Mouse (Mus musculus): ENCODE data around the gene Mrm2.

Mrm2 gene

DNA sequence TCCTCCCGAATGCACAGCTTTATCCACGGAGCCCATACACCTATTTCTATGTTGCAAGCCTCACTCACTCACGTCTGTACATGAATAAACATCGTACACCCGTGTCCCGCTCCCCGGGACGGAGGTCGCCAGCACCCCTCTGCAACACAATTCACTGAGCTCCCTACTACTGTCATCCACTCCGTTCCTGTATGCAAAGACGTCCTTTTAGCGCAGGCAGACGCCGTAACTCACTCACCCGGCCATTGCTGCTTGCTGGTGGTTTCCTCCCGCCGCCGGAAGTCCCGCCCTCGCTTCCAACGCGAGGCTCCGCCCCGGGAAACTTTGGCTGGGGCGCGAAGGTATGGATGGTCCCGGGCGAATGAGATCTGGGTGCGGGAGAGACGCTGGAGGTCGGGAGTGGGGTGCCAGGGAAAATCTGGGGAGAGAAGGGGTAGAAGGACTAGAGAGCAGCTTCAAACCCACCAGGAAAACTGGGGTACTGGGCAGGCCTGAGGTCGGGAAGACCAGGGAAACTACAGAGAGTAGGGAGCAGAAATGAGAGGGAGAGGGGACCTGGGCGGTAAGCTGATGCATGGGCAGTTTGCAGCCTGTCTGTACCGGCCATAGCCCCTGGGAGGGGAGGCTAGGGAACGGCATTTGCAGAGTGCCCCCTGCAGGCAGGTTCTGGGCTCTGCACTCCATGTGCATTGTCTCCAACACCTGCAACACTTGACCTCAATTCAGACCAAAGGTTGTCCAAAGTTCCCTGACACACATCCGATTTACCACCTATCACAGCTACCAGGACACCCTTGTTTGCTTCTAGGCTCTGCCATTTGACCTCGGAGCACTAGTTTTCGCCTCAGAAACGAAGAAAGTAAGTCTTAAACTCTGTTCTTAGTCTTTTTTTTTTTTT lies at the start of gene Mrm2:
TSS of gene Mrm2 (minus strand) at position 284 of the 898 bp plus-strand sequence.
- TF ChIP-seq GATA4 (IDR thresholded peaks at IDR 0.05; ENCODE audit: insufficient replicate concordance, low read length): no peak

DNA sequence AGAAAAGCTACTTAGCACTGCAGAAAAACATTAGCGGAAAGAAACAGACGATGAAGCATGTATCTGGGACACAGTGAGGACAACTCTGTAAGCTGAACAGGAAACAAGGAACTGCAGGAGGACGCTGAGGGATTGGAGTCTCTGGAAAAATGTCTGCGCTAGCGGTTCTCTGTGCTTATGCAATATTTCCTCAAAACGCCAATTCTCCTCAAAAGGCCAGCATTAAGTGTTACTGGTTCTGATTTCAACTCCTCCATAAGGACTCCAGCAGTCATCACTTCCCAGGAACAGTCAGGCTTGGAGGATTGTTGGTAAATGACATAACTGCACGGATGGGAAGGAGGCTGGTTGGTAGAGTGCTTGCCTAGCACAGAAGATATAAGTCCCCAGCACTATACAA lies 49.5 kb upstream of the Mrm2 start:
- TF ChIP-seq GATA4 (IDR thresholded peaks at IDR 0.05; ENCODE audit: insufficient replicate concordance, low read length): no peak

DNA sequence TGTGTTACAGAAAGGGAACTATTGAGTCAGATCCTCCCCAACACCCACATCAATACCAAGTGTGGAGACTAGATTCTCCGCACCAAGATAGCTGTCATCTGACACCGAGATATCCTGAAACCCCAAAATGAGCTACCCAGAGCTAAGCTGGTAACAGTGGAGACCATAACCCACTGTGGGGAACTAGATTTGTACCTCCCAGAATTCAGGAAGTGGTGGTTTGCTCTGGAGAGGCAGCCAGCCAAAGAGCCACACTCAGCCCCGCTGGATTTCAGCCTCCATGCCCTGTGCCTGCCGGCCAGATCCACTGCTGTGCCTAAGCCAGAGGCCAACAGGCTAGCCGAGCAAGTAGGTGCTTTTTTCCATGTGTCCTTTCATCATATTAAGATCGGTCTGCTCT lies 47.6 kb upstream of the Mrm2 start:
- TF ChIP-seq GATA4 (IDR thresholded peaks at IDR 0.05; ENCODE audit: insufficient replicate concordance, low read length): no peak

DNA sequence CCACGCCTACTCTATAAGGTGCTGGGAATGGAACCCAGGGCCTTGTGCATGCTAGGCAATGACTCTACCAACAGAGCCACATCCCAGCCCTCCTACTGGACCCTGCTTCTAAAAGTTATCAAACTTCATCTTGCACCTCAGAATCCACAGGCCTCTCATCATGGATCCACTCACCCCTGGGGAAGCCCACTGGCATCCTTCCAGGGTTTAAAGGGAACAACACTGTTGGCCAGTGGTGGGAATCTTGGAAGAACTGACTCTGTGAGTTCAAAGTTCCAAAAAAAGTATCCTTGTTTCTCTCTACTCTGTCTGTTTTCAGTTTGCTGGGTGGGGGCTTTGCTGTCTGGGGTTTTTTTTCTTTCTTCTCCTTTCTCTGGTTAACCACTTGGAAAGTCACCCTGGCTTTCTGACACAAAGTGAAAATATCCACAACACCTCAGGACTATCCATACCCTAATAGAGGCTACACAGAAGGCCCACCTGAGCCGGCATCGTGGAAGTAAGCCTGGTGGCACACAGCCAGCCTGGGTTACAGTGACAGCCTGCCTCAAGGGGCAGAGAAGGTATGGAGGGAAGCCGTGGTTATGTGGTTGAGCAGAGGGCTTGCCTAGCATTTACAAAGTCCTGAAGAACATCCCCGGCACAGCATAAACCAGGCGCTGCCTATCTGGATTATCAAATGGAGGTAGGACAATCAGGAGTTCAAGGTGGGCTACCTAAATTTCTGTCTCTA lies 46.6 kb upstream of the Mrm2 start:
- TF ChIP-seq GATA4 (IDR thresholded peaks at IDR 0.05; ENCODE audit: insufficient replicate concordance, low read length): no peak

DNA sequence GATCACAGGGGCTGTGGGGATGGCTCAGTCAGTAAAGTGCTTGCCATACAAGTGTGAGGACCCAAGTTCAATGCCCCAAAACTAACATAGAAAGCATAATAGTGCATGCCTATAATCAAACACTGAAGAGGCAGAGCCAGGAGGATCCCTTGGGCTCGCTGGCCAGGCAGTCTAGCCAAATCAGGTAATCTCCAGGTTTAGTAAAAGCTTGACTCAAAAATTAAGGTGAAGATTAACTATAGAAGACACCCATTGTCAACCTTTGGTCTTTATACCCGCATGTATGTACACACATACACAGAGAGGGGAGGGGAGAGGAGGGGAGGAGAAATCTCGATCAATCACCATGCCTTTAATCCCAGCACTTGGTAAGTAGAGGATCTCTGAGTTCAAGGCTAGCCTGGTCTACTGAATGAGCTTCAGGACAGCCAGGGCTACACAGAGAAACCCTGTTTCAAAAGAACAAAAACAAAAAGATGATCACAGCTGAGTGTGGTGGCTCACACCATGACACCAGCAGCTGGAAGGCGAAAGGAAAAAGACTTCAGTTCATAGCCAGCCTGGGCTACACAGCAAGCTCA lies 43.6 kb upstream of the Mrm2 start:
- no peak for TF ChIP-seq GATA4 (IDR thresholded peaks at IDR 0.05; ENCODE audit: insufficient replicate concordance, low read length)

DNA sequence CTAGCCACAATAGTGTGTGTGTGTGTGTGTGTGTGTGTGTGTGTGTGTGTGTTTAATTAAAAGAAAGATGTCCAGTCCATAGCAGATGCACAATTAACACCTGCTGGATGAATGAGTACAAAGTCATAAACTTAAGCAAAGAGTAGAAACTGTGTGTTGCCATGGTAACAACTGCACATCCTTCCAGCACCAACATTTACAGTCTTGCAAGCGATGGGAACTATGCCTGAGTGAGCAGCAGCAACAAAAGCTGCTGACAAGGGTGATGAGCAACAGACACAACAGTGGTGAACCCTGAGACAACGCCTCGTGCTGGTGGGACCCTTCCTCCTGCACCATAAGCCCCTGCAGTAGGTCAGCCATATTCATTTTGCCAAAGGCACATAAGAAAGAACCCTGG lies 42.5 kb upstream of the Mrm2 start:
- TF ChIP-seq GATA4 (IDR thresholded peaks at IDR 0.05; ENCODE audit: insufficient replicate concordance, low read length): no peak

DNA sequence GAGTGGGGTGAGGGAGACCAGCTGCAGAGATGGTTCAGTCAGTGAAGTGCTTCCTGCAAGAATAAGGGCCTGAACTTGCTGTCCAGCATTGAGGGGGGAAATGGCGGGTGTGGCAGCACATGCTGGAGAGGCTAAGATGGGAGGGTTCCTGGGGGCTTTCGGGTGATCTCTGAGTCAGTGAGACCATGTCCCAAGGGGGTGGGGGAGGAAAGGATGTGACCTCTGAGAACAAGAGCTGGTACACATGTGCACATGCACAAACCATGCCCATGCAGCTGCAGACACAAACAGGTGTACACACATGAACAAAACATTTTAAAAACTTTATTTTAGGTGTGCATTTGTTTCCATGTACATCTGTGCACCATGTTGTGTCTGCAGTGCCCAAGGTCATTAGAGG lies 42.0 kb upstream of the Mrm2 start:
- no peak for TF ChIP-seq GATA4 (IDR thresholded peaks at IDR 0.05; ENCODE audit: insufficient replicate concordance, low read length)

DNA sequence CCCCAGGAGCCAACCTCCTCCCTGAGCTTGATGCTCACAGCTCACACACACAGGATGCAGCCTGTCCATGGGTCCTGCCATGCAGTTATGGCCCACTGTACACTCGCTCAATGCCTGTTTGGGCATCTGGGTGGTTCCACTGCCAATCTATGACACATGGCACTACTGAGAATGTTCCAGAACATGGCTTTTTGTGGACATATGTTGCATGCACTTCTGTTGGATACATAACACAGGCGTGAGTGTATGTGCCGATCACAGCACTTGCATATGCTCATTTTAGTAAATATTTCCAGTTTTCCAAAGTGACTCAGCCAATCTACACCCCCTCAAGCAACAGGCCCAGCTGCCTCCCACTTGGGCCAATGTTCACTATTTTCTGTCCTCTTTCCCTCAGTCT lies 40.0 kb upstream of the Mrm2 start:
- no peak for TF ChIP-seq GATA4 (IDR thresholded peaks at IDR 0.05; ENCODE audit: insufficient replicate concordance, low read length)

DNA sequence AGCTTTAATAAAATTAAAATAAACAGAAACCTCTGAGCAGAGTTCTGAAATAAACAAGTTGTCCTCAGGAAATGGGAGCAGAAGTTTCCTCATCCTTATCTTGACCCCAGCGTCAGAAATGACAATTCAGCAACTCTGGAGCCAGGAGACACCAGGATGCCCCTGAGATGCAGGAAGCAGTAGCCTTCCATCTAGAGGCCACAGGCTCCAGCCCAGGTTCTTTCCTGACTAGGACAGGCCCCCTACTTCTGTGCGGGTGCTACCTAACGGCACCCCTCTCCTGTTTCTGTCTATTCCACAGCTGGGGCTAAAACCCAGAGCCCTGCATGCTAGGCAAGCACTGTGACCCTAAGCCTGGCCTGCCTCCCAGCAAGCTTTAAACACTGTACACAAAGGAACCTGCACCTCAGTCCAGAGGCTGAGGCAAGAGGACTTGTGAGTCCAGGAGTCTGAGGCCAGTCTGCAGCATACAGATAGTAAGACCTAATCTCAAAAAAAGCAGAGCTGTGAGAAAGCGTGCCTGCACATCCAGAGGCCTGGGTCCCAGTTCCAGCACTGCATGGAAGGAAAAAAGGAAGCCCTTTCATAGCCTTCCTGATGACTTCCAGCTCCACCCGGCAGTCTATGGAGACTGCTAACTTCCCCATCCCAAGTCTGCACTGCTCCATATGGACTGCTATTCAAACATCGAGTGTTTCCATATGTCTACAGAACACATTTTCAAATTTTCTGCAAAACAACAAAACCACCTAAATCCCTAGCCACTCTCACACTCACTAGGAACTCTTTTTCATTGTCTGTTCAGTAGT lies 39.0 kb upstream of the Mrm2 start:
- TF ChIP-seq GATA4 (IDR thresholded peaks at IDR 0.05; ENCODE audit: insufficient replicate concordance, low read length): peak; percentile 84; the same call in 1 of the 2 replicates

DNA sequence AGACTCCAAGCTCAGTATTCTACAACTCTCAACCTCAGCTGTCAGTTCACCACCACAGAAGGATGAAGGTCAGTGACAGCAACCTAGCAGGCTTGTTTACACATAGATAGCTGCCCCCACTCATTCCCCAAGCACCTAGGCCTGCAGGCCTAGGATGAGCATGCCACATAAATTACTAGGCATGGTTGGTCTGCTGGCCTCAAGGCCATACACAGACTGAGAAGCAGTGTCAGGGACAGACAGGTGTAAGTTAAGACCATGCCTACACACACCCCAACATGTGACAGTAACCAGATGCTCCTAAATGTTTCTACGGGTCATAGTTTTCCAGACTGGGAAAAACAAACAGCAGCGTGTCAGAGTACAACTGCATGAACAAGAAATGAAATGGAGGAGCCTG lies 37.8 kb upstream of the Mrm2 start:
- TF ChIP-seq GATA4 (IDR thresholded peaks at IDR 0.05; ENCODE audit: insufficient replicate concordance, low read length): no peak

DNA sequence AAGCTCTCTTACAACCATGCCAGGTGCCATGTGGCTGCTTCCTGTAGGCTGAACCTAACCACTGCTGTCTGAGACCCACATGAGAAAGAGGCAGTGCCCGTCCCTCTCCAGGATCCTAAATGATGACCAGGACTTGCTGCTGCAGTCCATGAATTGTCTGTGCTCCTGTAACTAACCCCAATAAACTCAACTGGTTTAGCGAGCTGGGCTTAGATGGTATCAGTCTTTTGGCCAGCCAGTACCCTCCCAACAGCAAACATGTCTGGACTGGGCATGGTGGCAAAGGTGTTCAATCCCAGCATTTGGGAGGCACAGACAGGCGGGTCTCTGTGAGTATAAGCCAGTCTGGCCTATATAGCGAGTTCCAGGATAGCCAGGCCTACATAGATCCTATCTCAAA lies 37.2 kb upstream of the Mrm2 start:
- no peak for TF ChIP-seq GATA4 (IDR thresholded peaks at IDR 0.05; ENCODE audit: insufficient replicate concordance, low read length)

DNA sequence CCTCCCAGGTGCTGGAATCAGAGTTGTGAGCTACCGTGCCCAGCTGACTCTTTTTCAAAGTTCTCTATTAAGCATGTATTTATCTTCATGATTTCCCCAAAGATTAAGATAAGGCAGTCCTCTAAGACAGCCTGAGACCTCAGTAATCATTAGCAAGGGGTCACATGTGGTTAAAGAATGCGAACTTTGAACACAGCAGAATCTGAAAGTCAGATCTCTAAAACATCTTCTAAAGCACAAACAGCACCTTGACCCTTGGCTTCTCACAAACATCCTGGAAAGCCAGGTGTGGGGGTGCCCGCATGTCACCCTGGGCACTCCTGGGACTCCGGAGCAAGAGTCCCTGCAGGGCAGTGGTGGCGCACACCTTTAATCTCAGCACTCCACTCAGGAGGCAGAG lies 32.7 kb upstream of the Mrm2 start:
- TF ChIP-seq GATA4 (IDR thresholded peaks at IDR 0.05; ENCODE audit: insufficient replicate concordance, low read length): no peak

DNA sequence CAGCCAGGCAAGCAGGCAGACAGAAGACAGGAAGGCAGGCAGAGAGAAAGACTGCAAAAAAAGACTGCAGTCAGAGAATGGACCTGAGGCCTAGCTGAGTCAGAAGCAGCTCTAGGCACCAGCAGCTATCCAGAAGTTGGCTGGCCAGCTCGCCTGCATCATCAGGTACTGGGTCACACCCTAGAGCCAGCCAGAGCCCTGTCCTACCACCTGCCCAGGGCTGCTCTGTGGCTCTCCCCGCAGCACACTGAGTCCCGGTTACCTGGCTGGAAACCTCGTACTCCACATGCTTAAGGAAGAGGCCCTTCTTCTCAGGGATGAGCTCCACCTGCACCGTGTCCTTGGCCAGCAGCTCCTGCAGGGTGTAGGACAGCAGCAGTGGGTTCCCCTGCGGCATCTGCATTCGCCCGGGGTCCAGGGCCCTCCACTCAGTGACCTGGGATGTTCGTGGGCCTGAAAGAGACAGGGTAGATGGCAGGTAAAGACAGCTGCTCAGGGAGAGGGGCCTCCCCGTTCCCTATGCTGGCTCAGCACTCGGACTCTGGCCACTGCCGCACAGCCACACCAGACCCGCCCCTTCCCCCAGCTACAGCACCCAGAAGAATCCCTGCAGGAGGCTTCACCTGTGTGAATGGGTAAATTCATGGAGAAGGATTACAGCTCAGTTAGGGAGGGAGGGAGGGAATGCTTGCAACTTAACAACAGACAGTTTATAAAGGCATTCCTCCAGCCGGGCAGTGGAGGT lies 28.4 kb upstream of the Mrm2 start:
- no peak for TF ChIP-seq GATA4 (IDR thresholded peaks at IDR 0.05; ENCODE audit: insufficient replicate concordance, low read length)

DNA sequence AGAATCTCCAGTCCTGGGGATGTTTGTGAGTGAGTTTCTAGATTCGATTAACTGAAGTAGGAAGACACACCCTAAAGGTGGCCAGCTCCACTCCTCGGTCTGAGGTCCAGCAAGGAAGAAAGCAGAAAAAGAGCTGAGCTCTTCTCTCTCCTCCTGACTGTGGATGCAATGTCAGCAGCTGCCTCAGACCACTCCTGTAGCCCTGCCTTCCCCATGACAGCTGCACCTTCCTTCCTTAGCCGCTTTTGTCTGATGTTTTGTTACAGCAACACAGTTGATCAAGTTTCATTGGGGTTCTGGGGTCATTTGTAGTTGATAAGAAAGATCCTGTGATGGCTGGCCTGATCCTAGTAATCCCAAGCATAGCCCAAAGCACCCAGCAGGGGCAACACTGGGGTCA lies 25.8 kb upstream of the Mrm2 start:
- no peak for TF ChIP-seq GATA4 (IDR thresholded peaks at IDR 0.05; ENCODE audit: insufficient replicate concordance, low read length)
